Mouse (Mus musculus): ENCODE measurements around the gene Icosl. TPM values are rescaled to one million over a fixed set of nuclear protein-coding genes. Genes with fewer than 3 reads are reported as not detected.

Gene Icosl
- 14.0 TPM for total RNA-seq (2023)

GRCm38 (mm10) chr10:78069101-78070011 is at the start of gene Icosl:
TSS of gene Icosl (plus strand) at chr10:78069302.

GRCm38 (mm10) chr10:78041647-78042046 is 27.5 kb upstream of the Icosl start, which contains the start of gene Dnmt3l:
TSS of gene Dnmt3l (plus strand) at chr10:78041947.

GRCm38 (mm10) chr10:78043406-78043836 is 25.7 kb upstream of the Icosl start, which contains the start of gene Aire:
TSS of gene Aire (minus strand) at chr10:78043610.

Other genes with a start within 250 kb of the Icosl start
- not detected for gene Krtap10-4, start 242.2 kb upstream of the Icosl start, total RNA-seq (2023)
- not detected for gene Krtap10-10, start 233.4 kb upstream of the Icosl start, total RNA-seq (2023)
- gene Gm36176, start 222.5 kb upstream of the Icosl start, total RNA-seq (2023) = not detected
- gene Gm10318, start 216.4 kb upstream of the Icosl start, total RNA-seq (2023) = not detected
- gene Gm3285, start 207.3 kb upstream of the Icosl start, total RNA-seq (2023) = not detected
- not detected for gene Lrrc3, start 166.8 kb upstream of the Icosl start, total RNA-seq (2023)
- 3.9 TPM for gene Trpm2, start 98.7 kb upstream of the Icosl start, total RNA-seq (2023)
- 6.7 TPM for gene 1810043G02Rik, start 90.8 kb upstream of the Icosl start, total RNA-seq (2023)
- 111 TPM for gene Pfkl, start 59.2 kb upstream of the Icosl start, total RNA-seq (2023)
- not detected for gene Dnmt3l, start 27.4 kb upstream of the Icosl start, total RNA-seq (2023)
- gene Aire, start 25.7 kb upstream of the Icosl start, total RNA-seq (2023) = not detected
- 43.0 TPM for gene D10Jhu81e, start 100.5 kb downstream of the Icosl start, total RNA-seq (2023)
- 24.2 TPM for gene Pwp2, start 115.8 kb downstream of the Icosl start, total RNA-seq (2023)
- 84.3 TPM for gene Trappc10, start 175.3 kb downstream of the Icosl start, total RNA-seq (2023)